Mouse (Mus musculus) lung, adult 2 months (tissue): ENCODE measurements around the gene Lrrc25.

Experiments used
- CTCF ChIP-seq: fragments of 200-500 bp; IDR thresholded peaks from 2 replicates; pipeline ENCODE4 v1.5.1; 2011; ENCODE audit warnings: mild to moderate bottlenecking, low read length, control low read depth; ENCODE audit not compliant: insufficient read depth
- POLR2A ChIP-seq: fragments of 200-500 bp; IDR thresholded peaks from 2 replicates; pipeline ENCODE4 v1.6.1; 2011; ENCODE audit warnings: low read depth, mild to moderate bottlenecking, control low read depth, low read length, borderline replicate concordance; ENCODE audit errors: extremely low read depth

GRCm38 (mm10) chr8:70593961-70594609 lies 21.9 kb upstream of the Lrrc25 start, which contains the start of gene Isyna1:
- peak; percentile 76; the same call in 1 of the 2 replicates for TF ChIP-seq POLR2A
- TF ChIP-seq CTCF, result no peak
